In genomic region chr10:13323139-13323805, GRCm38 (mm10) we compare ENCODE assay signal across 7 mouse cellular contexts.
DNase-seq lines count a peak whose midpoint lies in the region; ATAC-seq lines count a peak whose summit lies in the region.

No protein-coding gene starts in this region.

- peak; percentile 36 for DNase-seq in NIH3T3 (ENCODE audit: low read depth)
- no peak for DNase-seq in thymus, adult 18-20 months
- DNase-seq in urinary bladder, postnatal 25 days (ENCODE audit: low spot score), result no peak

- 0 out of 2 replicates have a peak, but pooled peaks have one; percentile 23 for ATAC-seq in heart, embryonic 14.5 days (ENCODE audit: insufficient number of reproducible peaks, insufficient read depth, low FRiP score, low read depth)
- ATAC-seq in limb, embryonic 12.5 days (ENCODE audit: insufficient number of reproducible peaks, insufficient read depth, low FRiP score, low TSS enrichment, low read depth), result peak; percentile 33
- ATAC-seq in midbrain, embryonic 13.5 days, result peak; percentile 43; the same call in 1 of the 2 replicates

- no peaks in the 10 kb centered on the region for H3K36me3 ChIP-seq in heart, embryonic 14.5 days (ENCODE audit: control insufficient read depth, insufficient read depth, low read length)
- H3K36me3 ChIP-seq in limb, embryonic 12.5 days, result no peaks in the 10 kb centered on the region
- H3K36me3 ChIP-seq in midbrain, embryonic 13.5 days, result no peaks in the 10 kb centered on the region

- WGBS in heart, embryonic 14.5 days, result 5% methylated on average over 12 of the region's 12 CpGs
- WGBS in limb, embryonic 12.5 days, result 17% methylated on average over 12 of the region's 12 CpGs
- 23% methylated on average over 12 of the region's 12 CpGs for WGBS in midbrain, embryonic 13.5 days

- H3K27me3 ChIP-seq in heart, embryonic 14.5 days (ENCODE audit: control insufficient read depth, insufficient read depth, low read length), result no peaks in the 10 kb centered on the region
- no peaks in the 10 kb centered on the region for H3K27me3 ChIP-seq in limb, embryonic 12.5 days
- no peaks in the 10 kb centered on the region for H3K27me3 ChIP-seq in midbrain, embryonic 13.5 days

- peak overlapping the region; percentile 93 for H3K9ac ChIP-seq in heart, embryonic 14.5 days (ENCODE audit: low read length)
- peak overlapping the region; percentile 92 for H3K9ac ChIP-seq in limb, embryonic 12.5 days (replicated peaks)
- peak overlapping the region; percentile 71 for H3K9ac ChIP-seq in midbrain, embryonic 13.5 days (replicated peaks)

- no peaks in the 10 kb centered on the region for H3K9me3 ChIP-seq in heart, embryonic 14.5 days (ENCODE audit: control insufficient read depth, low read length)
- H3K9me3 ChIP-seq in limb, embryonic 12.5 days, result no peaks in the 10 kb centered on the region
- H3K9me3 ChIP-seq in midbrain, embryonic 13.5 days, result no peaks in the 10 kb centered on the region

- peak overlapping the region; percentile 22 for H3K27ac ChIP-seq in brown adipose tissue, adult 24 weeks (replicated peaks; ENCODE audit: low read depth, low read length)
- peak overlapping the region; percentile 90 to 97 for H3K27ac ChIP-seq in heart, embryonic 14.5 days (replicated peaks in 1 of 2; ENCODE audit: control insufficient read depth in 1 of 2, insufficient read depth in 1 of 2, low read depth in 2 of 2, low read length in 2 of 2)
- peak overlapping the region; percentile 96 for H3K27ac ChIP-seq in limb, embryonic 12.5 days
- no peak overlapping the region for H3K27ac ChIP-seq in midbrain, embryonic 13.5 days

- peaks cover 13% of the 10 kb centered on the region; the same call in 1 of the 2 replicates for H3K4me1 ChIP-seq in brown adipose tissue, adult 24 weeks (ENCODE audit: control insufficient read depth, insufficient read depth, insufficient read length, low read length)
- peaks cover 8 to 30% of the 10 kb centered on the region in 2 experiments for H3K4me1 ChIP-seq in heart, embryonic 14.5 days (ENCODE audit: control insufficient read depth in 2 of 2, insufficient read depth in 2 of 2, low read length in 2 of 2)
- peaks cover 11% of the 10 kb centered on the region for H3K4me1 ChIP-seq in limb, embryonic 12.5 days (replicated peaks)
- H3K4me1 ChIP-seq in midbrain, embryonic 13.5 days (replicated peaks), result peaks cover 14% of the 10 kb centered on the region

- peak overlapping the region; percentile 75 for H3K4me2 ChIP-seq in heart, embryonic 14.5 days (ENCODE audit: low read length)
- H3K4me2 ChIP-seq in limb, embryonic 12.5 days, result peak overlapping the region; percentile 67
- H3K4me2 ChIP-seq in midbrain, embryonic 13.5 days (replicated peaks), result peak overlapping the region; percentile 87

- H3K4me3 ChIP-seq in brown adipose tissue, adult 24 weeks (ENCODE audit: insufficient read depth, low read depth, low read length), result peak overlapping the region; percentile 69
- H3K4me3 ChIP-seq in heart, embryonic 14.5 days (ENCODE audit: control insufficient read depth in 1 of 2, insufficient read depth in 1 of 2, low read depth in 1 of 2, low read length in 2 of 2), result peak overlapping the region; percentile 74 to 75
- peak overlapping the region; percentile 64 for H3K4me3 ChIP-seq in limb, embryonic 12.5 days (replicated peaks)
- peak overlapping the region; percentile 61 for H3K4me3 ChIP-seq in midbrain, embryonic 13.5 days (replicated peaks)
